Mouse (Mus musculus): ENCODE measurements at regions not wholly inside any gene's neighbourhood (a gene's known extent, or its start where the extent isn't known, plus 50 kb on each side); places are given as distances from the start of the nearest gene placed in this dataset.
A peak's percentile ranks its signal among the peaks of the same experiment; 100 is the strongest.

DNA sequence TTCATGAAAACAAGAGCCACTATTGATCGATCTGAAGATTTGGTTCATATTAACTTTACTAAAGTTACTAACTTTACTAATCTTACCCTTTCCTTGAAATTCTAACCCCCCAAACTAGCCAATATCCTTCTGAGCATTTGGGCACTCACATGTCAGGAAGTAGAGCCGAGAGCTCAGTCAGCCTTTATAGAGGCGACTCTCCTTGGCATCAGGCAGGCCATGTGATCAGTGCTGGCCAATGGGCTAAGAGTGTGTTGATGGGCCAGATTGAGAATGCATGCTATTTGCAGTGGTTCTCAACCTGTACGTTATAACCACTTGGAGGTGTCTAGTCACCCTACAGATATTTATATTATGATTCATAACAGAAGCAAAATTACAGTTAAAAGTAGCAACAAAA lies 69.6 kb upstream of the Slc35b4 start:
- Histone ChIP-seq H3K27me3 (ENCODE audit: control insufficient read depth, insufficient read depth, insufficient read length) (no peaks in the 10 kb centered on the region), H3ac (ENCODE audit: control insufficient read depth, insufficient read length) (no peak overlapping the region), H3K36me3 (ENCODE audit: control insufficient read depth, insufficient read depth) (no peaks in the 10 kb centered on the region), H3K79me2 (ENCODE audit: control insufficient read depth, insufficient read depth) (no peaks in the 10 kb centered on the region), H3K4me3 (no peak overlapping the region), H3K4me2 (ENCODE audit: low read depth) (no peak overlapping the region)
- TF ChIP-seq REST (IDR thresholded peaks at IDR 0.05; ENCODE audit: insufficient read depth, insufficient read length) (no peak), USF1 (IDR thresholded peaks at IDR 0.05; ENCODE audit: low read depth) (peak; percentile 52), MYOG (IDR thresholded peaks at IDR 0.05; ENCODE audit: control insufficient read depth in 1 of 3, insufficient read depth in 1 of 3, insufficient read length in 2 of 3, low read depth in 2 of 3) (no peak), E2F4 (IDR thresholded peaks at IDR 0.05; ENCODE audit: insufficient read depth) (no peak), POLR2A (IDR thresholded peaks at IDR 0.05; ENCODE audit: insufficient read length, low read depth) (no peak)

DNA sequence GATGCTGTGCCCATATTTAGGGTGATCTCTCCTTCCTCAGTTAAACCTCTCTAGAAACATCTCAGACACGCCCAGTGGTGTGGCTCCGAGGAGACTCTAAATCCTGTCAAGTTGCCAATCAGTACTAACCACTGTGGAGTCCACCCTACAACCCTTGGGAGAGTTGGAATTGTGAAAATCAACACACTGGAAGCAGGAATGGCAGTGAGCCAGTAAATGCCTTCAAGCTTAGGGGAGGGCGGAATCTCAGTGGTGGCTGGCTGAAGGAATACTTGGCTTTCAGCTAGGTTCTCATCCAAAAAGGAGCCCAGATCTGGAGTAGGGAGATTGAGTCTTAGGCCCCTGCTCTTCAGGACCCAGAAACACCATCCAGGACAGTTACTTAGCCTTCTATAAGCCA lies 66.1 kb upstream of the Slc35b4 start:
- no peak overlapping the region for H3ac ChIP-seq (ENCODE audit: control insufficient read depth, insufficient read length)
- H3K4me3 ChIP-seq, result no peak overlapping the region
- no peaks in the 10 kb centered on the region for H3K27me3 ChIP-seq (ENCODE audit: control insufficient read depth, insufficient read depth, insufficient read length)
- H3K36me3 ChIP-seq (ENCODE audit: control insufficient read depth, insufficient read depth), result no peaks in the 10 kb centered on the region
- H3K4me2 ChIP-seq (ENCODE audit: low read depth), result no peak overlapping the region
- no peaks in the 10 kb centered on the region for H3K79me2 ChIP-seq (ENCODE audit: control insufficient read depth, insufficient read depth)
- TF ChIP-seq USF1 (IDR thresholded peaks at IDR 0.05; ENCODE audit: low read depth) (no peak), TCF3 (IDR thresholded peaks at IDR 0.05; ENCODE audit: insufficient read length, low read depth) (no peak), MAX (IDR thresholded peaks at IDR 0.05; ENCODE audit: low read depth) (no peak), POLR2A (IDR thresholded peaks at IDR 0.05; ENCODE audit: insufficient read length, low read depth) (no peak), POLR2AphosphoS2 (IDR thresholded peaks at IDR 0.05; ENCODE audit: insufficient read length, low read depth) (no peak), MYOG (IDR thresholded peaks at IDR 0.05; ENCODE audit: control insufficient read depth in 1 of 3, insufficient read depth in 1 of 3, insufficient read length in 2 of 3, low read depth in 2 of 3) (no peak), TCF12 (IDR thresholded peaks at IDR 0.05; ENCODE audit: insufficient read depth, poor library complexity, severe bottlenecking) (no peak), REST (IDR thresholded peaks at IDR 0.05; ENCODE audit: insufficient read depth, insufficient read length) (no peak), MYOD1 (IDR thresholded peaks at IDR 0.05; ENCODE audit: control insufficient read depth in 1 of 3, insufficient read length in 2 of 3, low read depth in 2 of 3) (no peak)

DNA sequence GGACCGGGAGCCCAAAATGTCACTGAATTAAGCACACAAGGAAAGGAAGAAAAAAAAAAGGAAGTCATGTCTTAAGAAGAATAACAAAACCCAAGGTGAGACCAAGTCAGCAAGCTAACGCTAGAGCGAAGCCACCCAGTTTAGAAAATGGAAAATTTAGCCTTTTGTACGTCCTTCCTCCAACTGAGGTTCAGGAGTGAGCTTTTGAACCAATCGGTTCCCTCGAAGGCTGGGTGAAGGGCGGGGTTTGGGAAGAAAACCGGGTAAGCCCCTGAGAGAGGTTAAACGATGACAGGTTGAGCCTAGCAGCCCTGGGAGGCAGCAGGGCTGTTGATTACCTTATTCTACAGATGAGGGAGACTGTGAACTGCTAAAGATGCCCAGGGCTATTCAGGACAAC lies 65.6 kb upstream of the Slc35b4 start:
- Histone ChIP-seq H3K4me3 (no peak overlapping the region), H3K36me3 (ENCODE audit: control insufficient read depth, insufficient read depth) (no peaks in the 10 kb centered on the region), H3ac (ENCODE audit: control insufficient read depth, insufficient read length) (no peak overlapping the region), H3K79me2 (ENCODE audit: control insufficient read depth, insufficient read depth) (no peaks in the 10 kb centered on the region), H3K4me2 (ENCODE audit: low read depth) (no peak overlapping the region), H3K27me3 (ENCODE audit: control insufficient read depth, insufficient read depth, insufficient read length) (no peaks in the 10 kb centered on the region)
- TF ChIP-seq POLR2AphosphoS2 (IDR thresholded peaks at IDR 0.05; ENCODE audit: insufficient read length, low read depth) (no peak), TCF3 (IDR thresholded peaks at IDR 0.05; ENCODE audit: insufficient read length, low read depth) (no peak), CEBPB (IDR thresholded peaks at IDR 0.05; ENCODE audit: insufficient read depth, poor library complexity, severe bottlenecking) (no peak), E2F4 (IDR thresholded peaks at IDR 0.05; ENCODE audit: insufficient read depth) (no peak), SRF (IDR thresholded peaks at IDR 0.05; ENCODE audit: control insufficient read depth, insufficient read length, low read depth) (no peak), MYOD1 (IDR thresholded peaks at IDR 0.05; ENCODE audit: control insufficient read depth in 1 of 3, insufficient read length in 2 of 3, low read depth in 2 of 3) (no peak), MAX (IDR thresholded peaks at IDR 0.05; ENCODE audit: low read depth) (no peak), MYOG (IDR thresholded peaks at IDR 0.05; ENCODE audit: control insufficient read depth in 1 of 3, insufficient read depth in 1 of 3, insufficient read length in 2 of 3, low read depth in 2 of 3) (no peak), REST (IDR thresholded peaks at IDR 0.05; ENCODE audit: insufficient read depth, insufficient read length) (no peak), POLR2A (IDR thresholded peaks at IDR 0.05; ENCODE audit: insufficient read length, low read depth) (no peak), TCF12 (IDR thresholded peaks at IDR 0.05; ENCODE audit: insufficient read depth, poor library complexity, severe bottlenecking) (no peak), USF1 (IDR thresholded peaks at IDR 0.05; ENCODE audit: low read depth) (no peak)

DNA sequence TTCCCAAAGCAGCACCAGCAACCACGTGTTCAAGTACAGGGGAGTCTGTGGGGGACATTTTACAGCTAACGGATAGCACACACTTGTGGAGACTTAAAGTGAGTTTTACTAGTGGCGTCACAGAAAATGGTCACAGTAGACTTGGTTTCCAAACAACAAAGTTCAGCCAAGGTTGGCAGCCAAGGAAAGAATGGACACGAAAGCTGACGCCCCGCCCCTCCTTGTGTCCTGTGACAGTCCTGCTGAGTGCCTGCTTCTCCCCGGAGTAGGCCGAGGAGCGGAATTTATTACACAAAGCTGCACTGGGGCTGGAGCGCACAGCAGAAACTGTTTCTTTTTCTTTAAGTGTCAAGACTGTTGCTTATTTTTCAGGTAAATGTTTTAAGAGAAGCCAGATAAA lies 58.2 kb upstream of the Slc35b4 start:
- Histone ChIP-seq H3K4me3 (no peak overlapping the region), H3ac (ENCODE audit: control insufficient read depth, insufficient read length) (no peak overlapping the region), H3K27me3 (ENCODE audit: control insufficient read depth, insufficient read depth, insufficient read length) (no peaks in the 10 kb centered on the region), H3K79me2 (ENCODE audit: control insufficient read depth, insufficient read depth) (no peaks in the 10 kb centered on the region), H3K4me2 (ENCODE audit: low read depth) (no peak overlapping the region), H3K36me3 (ENCODE audit: control insufficient read depth, insufficient read depth) (no peaks in the 10 kb centered on the region)
- TF ChIP-seq REST (IDR thresholded peaks at IDR 0.05; ENCODE audit: insufficient read depth, insufficient read length) (no peak), SRF (IDR thresholded peaks at IDR 0.05; ENCODE audit: control insufficient read depth, insufficient read length, low read depth) (no peak), CEBPB (IDR thresholded peaks at IDR 0.05; ENCODE audit: insufficient read depth, poor library complexity, severe bottlenecking) (no peak), MAX (IDR thresholded peaks at IDR 0.05; ENCODE audit: low read depth) (no peak), POLR2A (IDR thresholded peaks at IDR 0.05; ENCODE audit: insufficient read length, low read depth) (no peak), MYOG (IDR thresholded peaks at IDR 0.05; ENCODE audit: control insufficient read depth in 1 of 3, insufficient read depth in 1 of 3, insufficient read length in 2 of 3, low read depth in 2 of 3) (no peak), TCF3 (IDR thresholded peaks at IDR 0.05; ENCODE audit: insufficient read length, low read depth) (no peak), TCF12 (IDR thresholded peaks at IDR 0.05; ENCODE audit: insufficient read depth, poor library complexity, severe bottlenecking) (no peak), E2F4 (IDR thresholded peaks at IDR 0.05; ENCODE audit: insufficient read depth) (no peak), USF1 (IDR thresholded peaks at IDR 0.05; ENCODE audit: low read depth) (no peak), MYOD1 (IDR thresholded peaks at IDR 0.05; ENCODE audit: control insufficient read depth in 1 of 3, insufficient read length in 2 of 3, low read depth in 2 of 3) (no peak)

DNA sequence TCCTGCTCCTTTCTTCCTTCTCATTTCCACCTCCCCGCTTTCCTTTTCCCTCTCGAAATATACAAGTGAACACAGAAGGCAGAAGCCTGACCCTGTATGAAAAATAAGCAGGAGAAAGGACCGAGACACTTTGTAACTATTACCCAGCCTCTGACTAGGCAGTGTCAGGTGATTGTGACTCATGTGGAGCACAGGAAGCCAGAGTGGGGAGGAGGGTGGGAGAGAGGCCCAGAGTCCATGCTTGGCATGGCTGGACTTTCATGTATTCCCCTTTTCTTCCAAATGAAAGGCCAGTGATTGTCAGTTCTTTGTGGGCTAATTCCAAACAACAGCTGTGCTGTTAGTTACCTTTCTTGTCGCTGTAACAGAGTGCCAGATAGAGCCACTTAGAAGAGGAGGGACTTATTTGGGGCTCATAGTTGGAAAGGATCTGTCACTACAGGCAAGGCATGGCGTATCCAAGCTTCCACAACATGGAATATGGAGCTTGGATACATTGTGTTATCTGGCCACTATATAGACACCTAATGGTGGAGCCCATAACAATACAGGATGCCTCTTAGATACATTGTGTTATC lies 57.6 kb upstream of the Slc35b4 start:
- H3ac ChIP-seq (ENCODE audit: control insufficient read depth, insufficient read length), result no peak overlapping the region
- TF ChIP-seq CEBPB (IDR thresholded peaks at IDR 0.05; ENCODE audit: insufficient read depth, poor library complexity, severe bottlenecking), result no peak
- peak; percentile 54 for TF ChIP-seq USF1 (IDR thresholded peaks at IDR 0.05; ENCODE audit: low read depth)
- no peaks in the 10 kb centered on the region for H3K79me2 ChIP-seq (ENCODE audit: control insufficient read depth, insufficient read depth)
- H3K4me3 ChIP-seq, result no peak overlapping the region
- H3K27me3 ChIP-seq (ENCODE audit: control insufficient read depth, insufficient read depth, insufficient read length), result no peaks in the 10 kb centered on the region
- H3K36me3 ChIP-seq (ENCODE audit: control insufficient read depth, insufficient read depth), result no peaks in the 10 kb centered on the region
- H3K4me2 ChIP-seq (ENCODE audit: low read depth), result peak overlapping the region; percentile 19

All from myocyte (in vitro differentiated cells).